Mouse (Mus musculus) hindbrain, embryonic 10.5 days (tissue): ENCODE measurements around the gene Notch1. TPM values are rescaled to one million over a fixed set of nuclear protein-coding genes. Genes with fewer than 3 reads are reported as not detected.

Experiments
- DNase-seq: peaks from one replicate; pipeline ENCODE4 v3.0.0-alpha.2; 2017; ENCODE audit warnings: low spot score
- H3K27ac ChIP-seq: fragments of 300-500 bp; sonication (generic); 2 replicates; pipeline ENCODE4 v1.5.1; 2016; ENCODE audit warnings: mild to moderate bottlenecking, moderate library complexity
- H3K27me3 ChIP-seq: fragments of 300-500 bp; sonication (generic); 2 replicates; pipeline ENCODE4 v1.6.1; 2016; ENCODE audit warnings: mild to moderate bottlenecking; ENCODE audit not compliant: poor library complexity, insufficient read depth, severe bottlenecking
- H3K36me3 ChIP-seq: fragments of 300-500 bp; sonication (generic); 2 replicates; pipeline ENCODE4 v1.6.1; 2016; ENCODE audit warnings: mild to moderate bottlenecking, moderate library complexity
- H3K4me1 ChIP-seq: fragments of 300-500 bp; sonication (generic); replicated peaks from 2 replicates; pipeline ENCODE4 v1.6.1; 2016; ENCODE audit warnings: mild to moderate bottlenecking
- H3K4me3 ChIP-seq: fragments of 300-500 bp; sonication (generic); 2 replicates; pipeline ENCODE4 v1.5.1; 2016; ENCODE audit warnings: mild to moderate bottlenecking, moderate library complexity
- H3K9me3 ChIP-seq: fragments of 300-500 bp; sonication (generic); 2 replicates; pipeline ENCODE4 v1.6.1; 2016; ENCODE audit warnings: mild to moderate bottlenecking, moderate library complexity
- WGBS: fragments of 180-500 bp; shearing (Covaris S2); methylation state at CpG from one replicate; pipeline ENCODE4 v1.1.7; 2016; 5-methylcytosine and 5-hydroxymethylcytosine counted together
- polyA plus RNA-seq: library from polyadenylated mRNA; unstranded; fragments of >200 nt; fragmentation: Nextera tagmentation; extraction: Ambion mirVana; gene quantifications from 2 replicates; pipeline ENCODE4 v1.2.1, GENCODE M21; 2016

Gene Notch1
- polyA plus RNA-seq, 1 experiment from 2014 or later: 46.4 TPM

- H3K36me3 ChIP-seq: peaks cover 100% of the 10 kb centered on the region
- peaks cover 30% of the 10 kb centered on the region for H3K4me1 ChIP-seq
- H3K9me3 ChIP-seq: no peaks in the 10 kb centered on the region
- 84% methylated on average over 3 of the region's 3 CpGs for WGBS
- DNase-seq: no peak
- H3K27ac ChIP-seq: no peak overlapping the region
- H3K27me3 ChIP-seq: no peaks in the 10 kb centered on the region
- H3K4me3 ChIP-seq: no peak overlapping the region
These were observed 53.5 kb downstream of the Notch1 start for GRCm38 (mm10) chr2:26462980-26463379.

- no peak for DNase-seq
- peaks cover 94% of the 10 kb centered on the region for H3K36me3 ChIP-seq
- peaks cover 31% of the 10 kb centered on the region for H3K4me1 ChIP-seq
- no peaks in the 10 kb centered on the region for H3K27me3 ChIP-seq
- H3K4me3 ChIP-seq: no peak overlapping the region
- H3K27ac ChIP-seq: no peak overlapping the region
- no peaks in the 10 kb centered on the region for H3K9me3 ChIP-seq
- 88% methylated on average over 5 of the region's 5 CpGs for WGBS
These were observed 54.8 kb downstream of the Notch1 start for GRCm38 (mm10) chr2:26461667-26462066.

- peaks cover 33% of the 10 kb centered on the region for H3K4me1 ChIP-seq
- WGBS: 92% methylated on average over 13 of the region's 13 CpGs
- H3K27ac ChIP-seq: no peak overlapping the region
- H3K36me3 ChIP-seq: peaks cover 85% of the 10 kb centered on the region
- no peaks in the 10 kb centered on the region for H3K27me3 ChIP-seq
- H3K9me3 ChIP-seq: no peaks in the 10 kb centered on the region
- no peak overlapping the region for H3K4me3 ChIP-seq
- peak; percentile 11 for DNase-seq
These were observed 55.6 kb downstream of the Notch1 start for GRCm38 (mm10) chr2:26460837-26461236.

GRCm38 (mm10) chr2:26460097-26460646 lies 56.3 kb downstream of the Notch1 start:
- H3K4me3 ChIP-seq: no peak overlapping the region
- peaks cover 79% of the 10 kb centered on the region for H3K36me3 ChIP-seq
- H3K4me1 ChIP-seq: peaks cover 37% of the 10 kb centered on the region
- no peaks in the 10 kb centered on the region for H3K9me3 ChIP-seq
- 90% methylated on average over 16 of the region's 16 CpGs for WGBS
- peak overlapping the region; percentile 54; the same call in 1 of the 2 replicates for H3K27ac ChIP-seq
- peak; percentile 3 for DNase-seq
- H3K27me3 ChIP-seq: no peaks in the 10 kb centered on the region

GRCm38 (mm10) chr2:26459478-26459877 lies 57.0 kb downstream of the Notch1 start:
- DNase-seq: peak; percentile 48
- Histone ChIP-seq H3K27me3 (no peaks in the 10 kb centered on the region), H3K36me3 (peaks cover 72% of the 10 kb centered on the region), H3K9me3 (no peaks in the 10 kb centered on the region), H3K4me1 (peaks cover 37% of the 10 kb centered on the region), H3K4me3 (no peak overlapping the region), H3K27ac (peak overlapping the region; percentile 54; the same call in 1 of the 2 replicates)
- WGBS: 41% methylated on average over 6 of the region's 6 CpGs

GRCm38 (mm10) chr2:26458402-26459124 lies 57.9 kb downstream of the Notch1 start:
- 0 out of 2 replicates have a peak overlapping the region, but pooled peaks have one; percentile 7 for H3K4me3 ChIP-seq
- no peaks in the 10 kb centered on the region for H3K9me3 ChIP-seq
- 37% methylated on average over 7 of the region's 7 CpGs for WGBS
- H3K27ac ChIP-seq: peak overlapping the region; percentile 59
- H3K4me1 ChIP-seq: peaks cover 37% of the 10 kb centered on the region
- peaks cover 63% of the 10 kb centered on the region for H3K36me3 ChIP-seq
- H3K27me3 ChIP-seq: no peaks in the 10 kb centered on the region
- DNase-seq: peak; percentile 63

GRCm38 (mm10) chr2:26449121-26450060 lies 67.1 kb downstream of the Notch1 start:
- Histone ChIP-seq H3K4me1 (peaks cover 38% of the 10 kb centered on the region), H3K4me3 (no peak overlapping the region), H3K9me3 (no peaks in the 10 kb centered on the region), H3K27ac (peak overlapping the region; percentile 41; the same call in 1 of the 2 replicates), H3K27me3 (no peaks in the 10 kb centered on the region), H3K36me3 (no peaks in the 10 kb centered on the region)
- WGBS: 21% methylated on average over 5 of the region's 5 CpGs
- DNase-seq: peak; percentile 85

- peaks cover 54% of the 10 kb centered on the region for H3K4me1 ChIP-seq
- no peak overlapping the region for H3K4me3 ChIP-seq
- no peak for DNase-seq
- no peaks in the 10 kb centered on the region for H3K27me3 ChIP-seq
- no peak overlapping the region for H3K27ac ChIP-seq
- H3K36me3 ChIP-seq: no peaks in the 10 kb centered on the region
- 93% methylated on average over 1 of the region's 1 CpGs for WGBS
- H3K9me3 ChIP-seq: no peaks in the 10 kb centered on the region
These were observed 69.0 kb downstream of the Notch1 start for GRCm38 (mm10) chr2:26447451-26447850.

GRCm38 (mm10) chr2:26446671-26447070 lies 69.8 kb downstream of the Notch1 start:
- Histone ChIP-seq H3K27ac (peak overlapping the region; percentile 93; the same call in 1 of the 2 replicates), H3K36me3 (peaks cover 2% of the 10 kb centered on the region), H3K4me1 (peaks cover 54% of the 10 kb centered on the region), H3K9me3 (no peaks in the 10 kb centered on the region), H3K4me3 (peak overlapping the region; percentile 93), H3K27me3 (no peaks in the 10 kb centered on the region)
- DNase-seq: no peak
- 80% methylated on average over 4 of the region's 4 CpGs for WGBS

GRCm38 (mm10) chr2:26445666-26446445 lies 70.6 kb downstream of the Notch1 start:
- no peaks in the 10 kb centered on the region for H3K9me3 ChIP-seq
- H3K4me3 ChIP-seq: peak overlapping the region; percentile 93
- WGBS: under 1% methylated on average over 44 of the region's 44 CpGs
- DNase-seq: peak; percentile 95
- peak overlapping the region; percentile 93 for H3K27ac ChIP-seq
- peaks cover 10% of the 10 kb centered on the region for H3K36me3 ChIP-seq
- H3K4me1 ChIP-seq: peaks cover 54% of the 10 kb centered on the region
- no peaks in the 10 kb centered on the region for H3K27me3 ChIP-seq

- Histone ChIP-seq H3K4me3 (peak within 1 kb of the TSS; percentile 93), H3K36me3 (peaks cover 17% of the 10 kb centered on the region), H3K9me3 (no peaks in the 10 kb centered on the region), H3K4me1 (peaks cover 54% of the 10 kb centered on the region), H3K27me3 (no peaks in the 10 kb centered on the region), H3K27ac (peak within 1 kb of the TSS; percentile 93)
- WGBS: under 1% methylated on average over 60 of the region's 61 CpGs
- DNase-seq: peak; percentile 100
These were observed 71.4 kb downstream of the Notch1 start, which contains the start of gene Sec16a for GRCm38 (mm10) chr2:26444946-26445665. Gene Sec16a, minus strand, starts transcription at chr2:26445216.
